Mouse (Mus musculus): ENCODE data around the gene Moap1. TPM values are rescaled to one million over a fixed set of nuclear protein-coding genes. Genes with fewer than 3 reads are reported as not detected.
A peak's percentile ranks its signal among the peaks of the same experiment; 100 is the strongest.

Gene Moap1
- total and polyA plus RNA-seq, 3 experiments, result 8.2 to 8.4 TPM; not detected in 1

DNA sequence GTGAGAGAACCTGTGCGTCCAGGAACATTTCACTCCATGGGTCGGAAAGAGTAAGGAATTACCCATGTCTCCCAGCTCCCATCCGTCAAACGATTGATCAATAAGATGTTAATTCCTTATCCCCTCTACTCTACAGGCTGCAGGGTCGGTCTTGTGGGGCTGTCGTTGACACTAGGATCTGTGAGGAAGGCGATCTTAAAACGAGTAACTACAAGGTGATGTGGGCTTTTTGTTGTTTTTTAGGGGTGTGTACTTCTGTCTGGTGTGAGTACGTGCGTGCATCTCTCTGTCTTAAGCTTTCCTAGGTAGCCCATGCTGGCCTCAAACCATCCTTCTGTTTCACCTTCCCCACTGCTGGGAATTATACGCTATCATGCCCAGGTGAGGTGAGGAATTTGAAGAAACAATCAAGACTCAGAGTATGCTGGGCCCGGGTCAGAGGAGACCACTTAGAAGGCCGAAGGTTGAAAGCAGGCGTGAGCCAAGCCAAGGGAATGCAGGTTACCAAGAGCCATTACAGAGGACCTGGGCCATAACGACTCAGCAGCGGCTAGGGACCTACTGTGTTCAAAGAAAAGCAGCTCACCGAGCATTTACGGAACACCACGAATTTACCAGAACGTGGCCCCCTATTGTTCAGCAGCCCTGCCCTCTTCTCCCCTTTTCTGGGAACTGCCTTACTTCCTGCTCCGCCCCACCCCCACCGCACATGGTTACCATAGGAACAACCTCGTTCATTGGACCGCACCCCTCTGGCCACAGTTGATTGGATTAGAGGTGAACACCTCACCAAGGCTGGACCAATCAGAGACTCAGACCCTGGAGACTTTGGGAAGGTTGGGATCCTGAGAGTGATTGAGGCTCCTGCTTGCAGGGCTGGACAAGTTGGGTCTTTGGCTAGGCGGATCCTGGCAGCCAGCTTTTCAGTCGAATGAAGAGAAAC lies 13.3 kb downstream of the Moap1 start (continued):
- TF ChIP-seq GATA1 (IDR thresholded peaks at IDR 0.05; ENCODE audit: low read depth, low read length) (no peak), UBTF (IDR thresholded peaks at IDR 0.05; ENCODE audit: borderline replicate concordance, insufficient read depth, low read depth, low read length) (no peak), TCF12 (IDR thresholded peaks at IDR 0.05; ENCODE audit: low read depth, low read length) (no peak), MEF2A (IDR thresholded peaks at IDR 0.05; ENCODE audit: extremely low read depth, insufficient replicate concordance, low read depth, low read length, poor library complexity, severe bottlenecking) (no peak), SMC3 (IDR thresholded peaks at IDR 0.05; ENCODE audit: low read depth, low read length) (no peak), MAX (IDR thresholded peaks at IDR 0.05; ENCODE audit: low read length) (no peak), POLR2A (IDR thresholded peaks at IDR 0.05; ENCODE audit: control insufficient read depth in 1 of 2, insufficient read depth in 1 of 2, low read depth in 1 of 2, low read length in 2 of 2, poor library complexity in 1 of 2) (peak; percentile 46 to 66; a peak in 3 of 4 replicates), ETS1 (IDR thresholded peaks at IDR 0.05; ENCODE audit: low read depth, low read length) (no peak), ZMIZ1 (IDR thresholded peaks at IDR 0.05; ENCODE audit: low read depth, low read length) (no peak), KAT2A (conservative IDR thresholded peaks at IDR 0.05; ENCODE audit: low read depth, low read length) (no peak), CTCF (IDR thresholded peaks at IDR 0.05 in 2 of 3, conservative IDR thresholded peaks at IDR 0.05 in 1 of 3; ENCODE audit: control insufficient read depth in 1 of 3, insufficient read depth in 1 of 3, low read depth in 2 of 3, low read length in 3 of 3, poor library complexity in 1 of 3, severe bottlenecking in 1 of 3) (no peak), TAL1 (IDR thresholded peaks at IDR 0.05; ENCODE audit: low read length) (no peak), MYC (IDR thresholded peaks at IDR 0.05; ENCODE audit: low read depth, low read length) (0 out of 2 replicates have a peak, but pooled peaks have one; percentile 36), TBP (IDR thresholded peaks at IDR 0.05; ENCODE audit: low read depth, low read length) (peak; percentile 19; the same call in 1 of the 2 replicates), MAZ (IDR thresholded peaks at IDR 0.05; ENCODE audit: low read depth, low read length) (peak; percentile 58; the same call in 1 of the 2 replicates), POLR2AphosphoS2 (IDR thresholded peaks at IDR 0.05; ENCODE audit: low read length) (no peak), NRF1 (IDR thresholded peaks at IDR 0.05; ENCODE audit: insufficient read depth, low read depth, low read length, poor library complexity, severe bottlenecking) (no peak), CHD2 (IDR thresholded peaks at IDR 0.05; ENCODE audit: low read length) (peak; percentile 72), MAFK (IDR thresholded peaks at IDR 0.05; ENCODE audit: borderline replicate concordance, low read depth, low read length) (no peak), USF1 (IDR thresholded peaks at IDR 0.05; ENCODE audit: low read depth, low read length) (no peak), GABPA (IDR thresholded peaks at IDR 0.05; ENCODE audit: low read depth, low read length) (no peak)

DNA sequence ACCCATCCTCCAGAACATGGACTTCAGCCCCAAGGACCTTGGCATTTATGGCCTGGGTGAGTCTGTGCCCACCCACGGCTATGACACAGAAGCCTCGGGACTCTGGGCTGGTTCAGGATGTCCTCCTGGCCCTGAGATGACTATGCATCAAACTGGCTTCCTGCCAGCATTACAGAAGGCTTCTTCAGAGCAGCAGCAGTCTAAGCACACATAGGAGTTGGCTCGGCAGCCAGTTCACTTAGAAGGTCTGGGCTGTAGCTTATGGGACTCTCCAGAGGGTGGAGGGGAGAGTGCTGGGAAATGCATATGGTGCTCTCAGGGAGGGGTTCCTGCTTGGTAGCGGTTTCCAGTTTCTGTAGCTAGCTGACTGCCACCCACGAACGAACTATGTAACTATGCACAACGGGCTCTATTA lies 17.7 kb downstream of the Moap1 start:
- no peaks in the 10 kb centered on the region for H3K9me3 ChIP-seq (replicated peaks; ENCODE audit: insufficient read depth, low read length)
- H3K36me3 ChIP-seq (ENCODE audit: control insufficient read depth in 1 of 2, insufficient read depth in 2 of 2, low read length in 2 of 2), result peaks cover 0 to 11% of the 10 kb centered on the region in 2 experiments; a peak in 2 of 4 replicates
- peaks cover 0 to 26% of the 10 kb centered on the region in 2 experiments; a peak in 2 of 4 replicates for H3K4me1 ChIP-seq (ENCODE audit: control insufficient read depth in 1 of 2, insufficient read depth in 2 of 2, low read length in 2 of 2)
- H3K27ac ChIP-seq (ENCODE audit: control insufficient read depth, low read depth, low read length), result no peak overlapping the region
- no peak overlapping the region for H3K4me3 ChIP-seq (ENCODE audit: control insufficient read depth in 1 of 2, insufficient read depth in 1 of 2, low read depth in 2 of 2, low read length in 2 of 2)
- H3K79me2 ChIP-seq (ENCODE audit: control insufficient read depth, insufficient read depth, low read length, poor library complexity), result no peaks in the 10 kb centered on the region
- H3K27me3 ChIP-seq (ENCODE audit: control insufficient read depth in 1 of 2, insufficient read depth in 2 of 2, low read length in 2 of 2), result no peaks in the 10 kb centered on the region
- no peak overlapping the region for H3K9ac ChIP-seq (ENCODE audit: control insufficient read depth, low read depth, low read length, poor library complexity, severe bottlenecking)
- peak; percentile 56 for DNase-seq (ENCODE audit: low read depth, low spot score)
- TF ChIP-seq MAFK (IDR thresholded peaks at IDR 0.05; ENCODE audit: borderline replicate concordance, low read depth, low read length) (no peak), POLR2AphosphoS5 (IDR thresholded peaks at IDR 0.05; ENCODE audit: borderline replicate concordance, low read depth, low read length) (no peak), SMC3 (IDR thresholded peaks at IDR 0.05; ENCODE audit: low read depth, low read length) (no peak), KAT2A (conservative IDR thresholded peaks at IDR 0.05; ENCODE audit: low read depth, low read length) (no peak)
